Mouse (Mus musculus) liver, adult 2 months (tissue): ENCODE measurements around the gene Hcfc1r1. TPM values are rescaled to one million over a fixed set of nuclear protein-coding genes. Genes with fewer than 3 reads are reported as not detected.

Experiments used
- DNase-seq: peaks from one replicate; pipeline ENCODE4 v3.0.0-alpha.2; 2011; ENCODE audit warnings: low read depth, low spot score; ENCODE audit errors: extremely low read depth
- H3K27ac ChIP-seq: fragments of 200-500 bp; replicated peaks from 2 replicates; pipeline ENCODE4 v1.5.1; 2012; ENCODE audit warnings: low read depth, mild to moderate bottlenecking, control low read depth, inconsistent platforms, low read length; ENCODE audit not compliant: insufficient read depth
- H3K27me3 ChIP-seq: fragments of 200-500 bp; 2 replicates; pipeline ENCODE4 v1.6.1; 2012; ENCODE audit warnings: mild to moderate bottlenecking, moderate library complexity, low read length, inconsistent platforms; ENCODE audit not compliant: control insufficient read depth, insufficient read depth
- H3K36me3 ChIP-seq: fragments of 200-500 bp; 2 replicates; pipeline ENCODE4 v1.6.1; 2012; ENCODE audit warnings: low read length, inconsistent platforms; ENCODE audit not compliant: control insufficient read depth, insufficient read depth
- H3K4me1 ChIP-seq: fragments of 200-500 bp; 2 replicates; pipeline ENCODE4 v1.6.1; 2011; ENCODE audit warnings: low read length; ENCODE audit not compliant: control insufficient read depth, insufficient read depth
- H3K4me3 ChIP-seq: fragments of 200-500 bp; 2 replicates; pipeline ENCODE4 v1.5.1; 2011; ENCODE audit warnings: low read depth, mild to moderate bottlenecking, control low read depth, low read length, moderate library complexity; ENCODE audit not compliant: insufficient read depth
- H3K79me2 ChIP-seq: fragments of 200-500 bp; 2 replicates; pipeline ENCODE4 v1.6.1; 2012; ENCODE audit warnings: inconsistent platforms, mild to moderate bottlenecking, low read length, moderate library complexity; ENCODE audit not compliant: control insufficient read depth, insufficient read depth
- H3K9ac ChIP-seq: fragments of 200-500 bp; 2 replicates; pipeline ENCODE4 v1.6.1; 2012; ENCODE audit warnings: low read depth, mild to moderate bottlenecking, control low read depth, inconsistent platforms, low read length
- CTCF ChIP-seq: fragments of 200-500 bp; IDR thresholded peaks from 2 replicates; pipeline ENCODE4 v1.5.1; 2011; ENCODE audit warnings: low read depth, low read length, control low read depth
- POLR2A ChIP-seq: fragments of 200-500 bp; IDR thresholded peaks from 2 replicates; pipeline ENCODE4 v1.6.1; 2011; ENCODE audit warnings: low read length, control low read depth; ENCODE audit not compliant: insufficient read depth; ENCODE audit errors: extremely low read depth
- WGBS: fragments of 180-500 bp; shearing (Covaris S2); methylation state at CpG from one replicate; pipeline ENCODE4 v1.1.7; 2018; 5-methylcytosine and 5-hydroxymethylcytosine counted together
- polyA plus RNA-seq: library from polyadenylated mRNA; depleted of rRNA; stranded (reverse); fragments of >200 nt; gene quantifications from 2 replicates; pipeline ENCODE4 v1.2.3, GENCODE M21; 2012
- total RNA-seq: library from RNA; depleted of rRNA; stranded (reverse); fragments of >200 nt; gene quantifications from 2 replicates; pipeline ENCODE4 v1.2.3, GENCODE M21; 2014

Gene Hcfc1r1
- total and polyA plus RNA-seq, 2 experiments, result 9.3 to 142 TPM

DNA sequence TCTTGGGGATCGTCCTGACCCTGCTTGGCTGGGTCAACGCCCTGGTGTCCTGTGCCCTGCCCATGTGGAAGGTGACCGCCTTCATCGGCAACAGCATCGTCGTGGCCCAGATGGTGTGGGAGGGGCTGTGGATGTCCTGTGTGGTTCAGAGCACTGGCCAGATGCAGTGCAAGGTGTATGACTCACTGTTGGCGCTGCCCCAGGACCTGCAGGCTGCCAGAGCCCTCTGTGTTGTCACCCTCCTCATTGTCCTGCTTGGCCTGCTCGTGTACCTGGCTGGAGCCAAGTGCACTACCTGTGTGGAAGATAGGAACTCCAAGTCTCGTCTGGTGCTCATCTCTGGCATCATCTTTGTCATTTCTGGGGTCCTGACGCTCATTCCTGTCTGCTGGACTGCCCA, 7.7 kb downstream of the Hcfc1r1 start:
- Histone ChIP-seq H3K9ac (no peak overlapping the region), H3K4me1 (0 out of 2 replicates have a peak, but pooled peaks cover 4% of the 10 kb centered on the region), H3K27me3 (peaks cover 15% of the 10 kb centered on the region), H3K36me3 (no peaks in the 10 kb centered on the region), H3K79me2 (no peaks in the 10 kb centered on the region), H3K27ac (no peak overlapping the region), H3K4me3 (no peak overlapping the region)
- TF ChIP-seq CTCF (no peak), POLR2A (no peak)
- no peak for DNase-seq
- WGBS, result 43% methylated on average over 10 of the region's 10 CpGs

DNA sequence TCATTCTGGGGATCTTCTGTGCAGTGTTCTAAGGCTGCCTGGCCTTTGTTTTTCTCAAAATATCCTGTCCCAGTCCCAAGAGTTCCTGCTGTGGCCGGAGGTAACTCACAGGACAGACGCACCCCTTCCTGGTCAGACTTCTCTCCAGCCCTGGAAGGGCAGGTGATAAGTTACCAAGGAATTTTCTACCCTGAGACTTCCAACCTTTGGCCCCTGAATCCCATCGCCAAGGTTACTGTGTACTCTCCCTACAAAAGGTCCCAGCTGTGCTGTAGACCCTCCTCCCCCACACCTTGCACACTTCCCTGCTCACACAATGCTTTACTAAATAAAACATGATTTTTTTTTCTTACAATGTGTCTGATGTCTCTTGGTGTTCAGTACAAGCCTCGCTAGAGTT, 8.7 kb downstream of the Hcfc1r1 start:
- 0 out of 2 replicates have a peak, but pooled peaks cover 1% of the 10 kb centered on the region for H3K4me1 ChIP-seq
- no peak for TF ChIP-seq CTCF
- no peak for TF ChIP-seq POLR2A
- no peak overlapping the region for H3K27ac ChIP-seq
- 52% methylated on average over 4 of the region's 4 CpGs for WGBS
- no peak overlapping the region for H3K4me3 ChIP-seq
- no peak overlapping the region for H3K9ac ChIP-seq
- DNase-seq, result no peak
- peaks cover 15% of the 10 kb centered on the region for H3K27me3 ChIP-seq
- H3K79me2 ChIP-seq, result no peaks in the 10 kb centered on the region
- H3K36me3 ChIP-seq, result no peaks in the 10 kb centered on the region

DNA sequence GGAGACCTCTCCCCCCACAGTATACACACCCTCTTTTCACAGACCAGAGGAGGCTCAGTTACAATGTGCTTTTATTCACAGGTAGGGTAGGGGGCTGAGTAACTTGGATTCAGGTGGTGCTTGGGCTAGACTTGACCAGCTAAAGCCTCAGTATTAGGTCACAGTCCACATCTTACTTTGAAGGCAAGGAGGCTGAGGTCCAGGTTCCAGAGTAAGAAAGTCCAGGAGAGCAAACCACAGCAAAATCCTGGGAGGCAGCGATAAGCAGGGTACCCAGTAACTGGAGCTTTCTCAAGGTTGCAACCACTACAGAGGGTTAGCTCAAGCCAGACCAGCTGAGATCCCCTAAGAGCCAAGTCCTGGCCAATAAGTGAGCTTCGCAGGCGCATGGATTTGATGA, 9.1 kb downstream of the Hcfc1r1 start:
- TF ChIP-seq POLR2A (no peak), CTCF (no peak)
- no peak for DNase-seq
- H3K27ac ChIP-seq, result no peak overlapping the region

DNA sequence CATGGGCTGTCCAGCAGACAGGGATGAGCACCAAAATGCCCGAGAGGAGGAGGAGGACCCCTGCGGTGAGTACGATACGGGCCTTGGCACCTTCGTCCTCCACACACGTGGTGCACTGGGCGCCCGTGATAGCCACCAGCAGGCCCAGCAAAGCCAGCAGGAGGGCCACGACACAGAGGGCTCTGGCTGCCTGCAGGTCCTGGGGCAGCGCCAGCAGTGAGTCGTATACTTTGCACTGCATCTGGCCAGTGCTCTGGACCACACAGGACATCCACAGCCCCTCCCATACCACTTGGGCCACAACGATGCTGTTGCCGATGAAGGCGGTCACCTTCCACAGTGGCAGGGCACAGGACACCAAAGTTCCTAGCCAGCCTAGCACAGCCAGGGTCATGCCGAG, 9.8 kb downstream of the Hcfc1r1 start:
- no peaks in the 10 kb centered on the region for H3K79me2 ChIP-seq
- no peaks in the 10 kb centered on the region for H3K4me1 ChIP-seq
- H3K4me3 ChIP-seq, result no peak overlapping the region
- no peak overlapping the region for H3K27ac ChIP-seq
- WGBS, result 32% methylated on average over 15 of the region's 15 CpGs
- TF ChIP-seq CTCF, result no peak
- no peak overlapping the region for H3K9ac ChIP-seq
- peaks cover 15% of the 10 kb centered on the region for H3K27me3 ChIP-seq
- no peaks in the 10 kb centered on the region for H3K36me3 ChIP-seq
- DNase-seq, result no peak

More for the DNA sequence above, 9.1 kb downstream of the Hcfc1r1 start:
- H3K9ac ChIP-seq, result no peak overlapping the region
- H3K79me2 ChIP-seq, result no peaks in the 10 kb centered on the region
- peaks cover 15% of the 10 kb centered on the region for H3K27me3 ChIP-seq
- no peak overlapping the region for H3K4me3 ChIP-seq
- no peaks in the 10 kb centered on the region for H3K4me1 ChIP-seq
- 69% methylated on average over 3 of the region's 3 CpGs for WGBS
- no peaks in the 10 kb centered on the region for H3K36me3 ChIP-seq

DNA sequence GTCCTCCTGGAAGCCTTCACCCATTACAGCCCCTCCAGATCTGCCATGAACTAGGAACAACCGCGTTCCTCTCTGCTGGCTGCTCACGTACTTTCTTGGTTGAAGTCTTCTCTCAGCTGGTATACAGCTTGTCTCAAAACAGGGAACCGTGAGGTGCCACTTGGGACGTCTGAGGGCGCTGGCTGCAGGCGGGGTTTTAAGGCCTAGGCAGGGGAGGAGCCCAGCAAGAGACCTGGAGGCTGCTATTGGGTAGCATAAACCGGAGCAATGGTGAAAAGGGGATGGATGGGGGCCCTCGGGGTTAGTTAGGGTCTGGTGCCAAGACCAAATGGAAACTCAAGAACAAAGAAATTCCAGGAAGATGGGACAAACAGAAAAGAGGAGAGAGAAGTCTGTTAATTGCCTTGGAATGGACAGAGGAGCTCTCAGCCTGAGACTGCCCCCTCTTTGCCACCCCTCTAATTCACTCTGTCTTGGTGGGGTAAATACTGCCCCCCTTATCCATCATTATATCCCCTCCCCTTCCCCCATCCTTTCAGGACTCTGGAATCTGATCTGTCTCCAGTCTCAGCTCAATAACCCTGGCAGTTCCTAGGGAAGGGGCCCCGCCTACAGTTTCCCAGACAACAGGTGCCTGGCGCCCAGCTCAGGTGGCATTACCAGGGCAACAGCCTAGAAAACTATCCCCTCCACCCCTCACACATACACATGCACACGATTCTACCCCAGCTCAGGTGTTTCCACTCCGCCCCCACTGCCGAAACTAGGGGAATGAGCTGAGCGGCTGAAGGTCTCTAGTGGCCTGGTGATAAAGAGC, 10.7 kb downstream of the Hcfc1r1 start, which contains the start of gene Cldn9:
Gene Cldn9, minus strand, starts transcription at position 171 of the 817 bp plus-strand sequence.
- no peak within 1 kb of the TSS for H3K9ac ChIP-seq
- no peaks in the 10 kb centered on the region for H3K79me2 ChIP-seq
- WGBS, result 56% methylated on average over 15 of the region's 15 CpGs
- TF ChIP-seq CTCF, result no peak
- H3K4me3 ChIP-seq, result no peak within 1 kb of the TSS
- no peak within 1 kb of the TSS for H3K27ac ChIP-seq
- H3K27me3 ChIP-seq, result peaks cover 15% of the 10 kb centered on the region
- DNase-seq, result no peak
- H3K36me3 ChIP-seq, result no peaks in the 10 kb centered on the region
- no peaks in the 10 kb centered on the region for H3K4me1 ChIP-seq

DNA sequence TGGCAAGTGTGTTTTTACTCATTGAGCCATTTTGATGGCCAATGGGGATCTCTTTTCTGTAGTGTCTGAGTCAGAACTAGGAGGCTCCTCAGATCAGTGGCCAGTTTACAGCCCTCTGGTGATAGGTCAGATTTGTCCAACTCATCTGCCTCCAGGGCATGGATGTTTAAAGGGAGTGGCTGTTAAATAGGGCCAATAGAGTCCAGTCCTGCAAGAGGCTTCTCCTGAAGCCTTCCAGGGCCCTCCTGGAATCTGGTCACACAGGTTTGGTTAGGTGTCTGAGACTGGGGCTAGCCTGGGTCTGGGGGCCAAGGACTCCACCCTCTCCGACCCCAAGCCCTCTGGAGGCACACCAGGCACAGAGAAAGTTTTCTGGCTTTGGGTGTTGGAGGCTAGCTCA, 21.1 kb downstream of the Hcfc1r1 start:
- 0 out of 2 replicates have a peak, but pooled peaks cover 2% of the 10 kb centered on the region for H3K27me3 ChIP-seq
- no peaks in the 10 kb centered on the region for H3K36me3 ChIP-seq
- no peak overlapping the region for H3K4me3 ChIP-seq
- no peaks in the 10 kb centered on the region for H3K79me2 ChIP-seq
- H3K27ac ChIP-seq, result no peak overlapping the region
- 73% methylated on average over 1 of the region's 1 CpGs for WGBS
- H3K9ac ChIP-seq, result no peak overlapping the region
- no peak for TF ChIP-seq POLR2A
- TF ChIP-seq CTCF, result no peak
- no peaks in the 10 kb centered on the region for H3K4me1 ChIP-seq
- no peak for DNase-seq
